Mouse (Mus musculus) neural tube, embryonic 13.5 days (tissue): ENCODE measurements at regions not wholly inside any gene's neighbourhood (a gene's known extent, or its start where the extent isn't known, plus 50 kb on each side); places are given as distances from the start of the nearest gene placed in this dataset.

Experiments used
- ATAC-seq: fragments of 200-750 bp; cut with Nextera tagmentation; 2 replicates; pipeline ENCODE4 v1.8.0; 2017; ENCODE audit warnings: low read depth, mild to moderate bottlenecking, moderate TSS enrichment, moderate library complexity
- H3K27ac ChIP-seq: fragments of 300-500 bp; sonication (generic); replicated peaks from 2 replicates; pipeline ENCODE4 v1.5.1; 2015; ENCODE audit warnings: moderate library complexity, mild to moderate bottlenecking, inconsistent platforms
- H3K27me3 ChIP-seq: fragments of 300-500 bp; sonication (generic); 2 replicates; pipeline ENCODE4 v1.6.1; 2015; ENCODE audit warnings: mild to moderate bottlenecking, inconsistent platforms
- H3K36me3 ChIP-seq: fragments of 300-500 bp; sonication (generic); 2 replicates; pipeline ENCODE4 v1.6.1; 2015; ENCODE audit warnings: mild to moderate bottlenecking, inconsistent platforms
- H3K4me1 ChIP-seq: fragments of 300-500 bp; sonication (generic); replicated peaks from 2 replicates; pipeline ENCODE4 v1.6.1; 2015; ENCODE audit warnings: inconsistent platforms
- H3K4me2 ChIP-seq: fragments of 300-500 bp; sonication (generic); 2 replicates; pipeline ENCODE4 v1.6.1; 2015; ENCODE audit warnings: inconsistent platforms, mild to moderate bottlenecking, moderate library complexity
- H3K4me3 ChIP-seq: fragments of 300-500 bp; sonication (generic); 2 replicates; pipeline ENCODE4 v1.5.1; 2015; ENCODE audit warnings: mild to moderate bottlenecking, inconsistent platforms
- H3K9ac ChIP-seq: fragments of 300-500 bp; sonication (generic); 2 replicates; pipeline ENCODE4 v1.6.1; 2015; ENCODE audit warnings: moderate library complexity, mild to moderate bottlenecking, inconsistent platforms
- H3K9me3 ChIP-seq: fragments of 300-500 bp; sonication (generic); 2 replicates; pipeline ENCODE4 v1.6.1; 2016; ENCODE audit warnings: inconsistent platforms
- WGBS: fragments of 180-500 bp; shearing (Covaris S2); methylation state at CpG from one replicate; pipeline ENCODE4 v1.1.7; 2015; 5-methylcytosine and 5-hydroxymethylcytosine counted together

DNA sequence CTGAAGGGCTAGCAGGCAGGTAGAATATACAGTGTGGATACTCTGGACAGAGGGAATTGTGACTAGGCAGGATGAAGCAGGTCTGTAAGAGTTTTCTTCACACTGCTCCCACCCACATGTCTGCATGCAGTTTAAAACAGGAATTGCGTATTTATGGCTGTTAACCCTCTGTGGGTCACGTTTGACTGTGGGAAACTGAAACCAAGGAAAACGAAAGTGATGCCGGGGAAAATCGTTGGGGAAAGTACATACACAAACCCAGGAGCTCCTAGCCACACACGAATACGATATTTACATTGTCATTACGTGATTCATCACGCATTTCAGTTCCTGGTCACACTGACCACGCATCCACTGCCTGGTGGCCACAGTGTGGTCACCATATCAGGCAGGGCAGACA lies 170.6 kb upstream of the Spdye4c start:
- ATAC-seq = no peak
- Histone ChIP-seq H3K9me3 (no peaks in the 10 kb centered on the region), H3K4me2 (no peak overlapping the region), H3K4me3 (no peak overlapping the region), H3K36me3 (no peaks in the 10 kb centered on the region), H3K4me1 (no peaks in the 10 kb centered on the region), H3K27me3 (no peaks in the 10 kb centered on the region), H3K27ac (no peak overlapping the region), H3K9ac (no peak overlapping the region)
- 81% methylated on average over 10 of the region's 10 CpGs for WGBS

DNA sequence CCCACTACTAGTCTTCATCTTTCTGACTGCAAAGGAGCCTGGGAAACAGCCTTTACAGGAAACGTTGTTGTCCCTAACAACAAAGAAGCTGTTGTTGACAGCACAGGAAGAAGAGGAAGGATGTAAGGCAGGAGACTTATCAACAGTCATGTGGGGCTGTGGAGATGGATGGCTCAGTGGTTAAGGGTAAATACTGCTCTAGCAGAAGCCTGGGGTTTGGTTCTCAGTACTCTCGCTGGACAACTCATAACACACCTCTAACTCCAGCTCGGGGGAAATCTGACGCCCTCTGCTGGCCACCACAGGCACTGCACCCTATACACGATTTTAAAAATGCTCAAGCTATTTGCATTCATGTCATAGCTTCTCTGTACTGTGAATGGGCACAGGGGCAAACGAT lies 168.3 kb upstream of the Spdye4c start:
- ATAC-seq = no peak

DNA sequence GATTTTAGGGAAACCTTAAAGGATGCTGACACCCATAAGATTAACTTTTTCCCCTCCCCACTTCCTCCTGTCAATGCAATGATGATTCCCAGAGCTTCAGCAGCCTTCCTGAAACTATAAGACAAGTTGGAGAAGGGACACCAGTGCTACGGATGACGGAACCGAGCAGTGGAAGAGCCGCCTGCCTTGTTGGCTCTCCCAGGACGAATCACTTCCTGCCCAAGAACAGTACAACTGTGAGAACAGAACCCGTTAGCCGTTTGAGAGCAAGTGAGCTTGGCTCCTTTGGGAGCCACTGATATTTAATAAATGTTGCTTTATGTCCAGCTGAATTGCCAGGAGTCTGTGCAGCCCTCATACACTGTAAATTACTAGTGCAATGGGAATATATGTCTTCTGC lies 166.8 kb upstream of the Spdye4c start:
- WGBS = 73% methylated on average over 7 of the region's 7 CpGs
- Histone ChIP-seq H3K4me1 (0 out of 2 replicates have a peak, but pooled peaks cover 2% of the 10 kb centered on the region), H3K36me3 (no peaks in the 10 kb centered on the region), H3K4me2 (no peak overlapping the region), H3K4me3 (no peak overlapping the region), H3K27me3 (no peaks in the 10 kb centered on the region), H3K9me3 (no peaks in the 10 kb centered on the region), H3K27ac (no peak overlapping the region), H3K9ac (no peak overlapping the region)
- ATAC-seq = no peak

More for the DNA sequence above, 168.3 kb upstream of the Spdye4c start:
- no peak overlapping the region for H3K4me3 ChIP-seq
- H3K4me2 ChIP-seq = no peak overlapping the region
- H3K36me3 ChIP-seq = no peaks in the 10 kb centered on the region
- no peaks in the 10 kb centered on the region for H3K9me3 ChIP-seq
- WGBS = 39% methylated on average over 6 of the region's 6 CpGs
- H3K27ac ChIP-seq = no peak overlapping the region
- no peaks in the 10 kb centered on the region for H3K27me3 ChIP-seq
- no peak overlapping the region for H3K9ac ChIP-seq
- no peaks in the 10 kb centered on the region for H3K4me1 ChIP-seq

DNA sequence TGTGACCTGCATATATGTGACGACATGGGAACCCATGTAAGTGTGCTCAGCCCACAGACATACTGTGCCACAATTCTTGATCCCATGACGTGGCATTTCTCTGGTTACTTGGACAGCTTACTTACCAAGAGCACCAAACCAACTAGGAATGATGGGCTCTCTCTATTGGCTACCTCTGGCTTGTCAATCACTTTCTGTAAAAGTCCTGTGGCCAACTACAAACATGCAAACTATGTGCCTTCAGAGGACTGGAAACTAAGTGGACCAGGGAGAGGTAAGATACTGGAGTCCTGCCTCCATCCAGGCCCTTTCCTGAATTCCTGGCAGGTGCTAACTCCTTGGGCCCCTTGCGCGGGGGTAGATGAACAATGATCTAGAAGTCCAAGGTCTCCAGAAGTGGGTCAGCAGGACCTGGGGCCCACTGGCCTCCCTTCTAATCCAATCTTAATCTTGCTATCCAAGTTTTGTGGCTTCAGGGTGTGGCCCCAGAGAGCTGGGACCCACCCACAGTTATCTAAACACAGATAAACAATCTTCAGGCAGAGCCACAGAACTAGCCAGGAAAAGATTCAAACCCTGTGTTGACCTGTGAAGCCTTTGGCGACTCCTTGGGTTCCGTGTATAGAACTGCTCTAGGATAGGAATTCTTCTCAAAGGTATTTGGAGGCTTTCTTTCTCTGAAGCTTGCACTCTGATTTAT lies 163.7 kb upstream of the Spdye4c start:
- WGBS = 88% methylated on average over 6 of the region's 6 CpGs
- Histone ChIP-seq H3K36me3 (no peaks in the 10 kb centered on the region), H3K27ac (no peak overlapping the region), H3K4me1 (0 out of 2 replicates have a peak, but pooled peaks cover 2% of the 10 kb centered on the region), H3K9ac (0 out of 2 replicates have a peak overlapping the region, but pooled peaks have one; percentile 5), H3K4me2 (peak overlapping the region; percentile 9), H3K27me3 (no peaks in the 10 kb centered on the region), H3K4me3 (0 out of 2 replicates have a peak overlapping the region, but pooled peaks have one; percentile 8), H3K9me3 (no peaks in the 10 kb centered on the region)
- no peak for ATAC-seq

DNA sequence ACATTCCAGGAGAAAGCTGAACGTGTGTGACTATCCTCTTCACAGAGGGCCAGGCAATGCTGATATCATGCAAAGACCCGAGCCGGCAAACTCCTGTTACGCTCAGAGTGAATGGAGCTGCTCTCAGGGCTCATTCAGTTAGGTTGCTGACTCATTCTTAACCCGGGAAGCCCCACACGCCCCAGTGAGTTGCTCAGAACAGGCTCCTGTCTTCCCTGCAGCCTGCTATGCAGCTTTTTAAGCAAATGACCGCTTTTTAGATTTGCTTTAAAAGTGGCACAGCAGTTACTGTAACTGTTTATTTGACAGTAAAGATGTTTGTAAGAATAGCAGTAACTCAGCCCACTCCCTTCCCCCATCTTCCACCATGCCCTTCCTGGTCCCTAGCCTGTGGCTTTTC lies 162.9 kb upstream of the Spdye4c start:
- peak overlapping the region; percentile 9 for H3K4me2 ChIP-seq
- peak overlapping the region; percentile 42; the same call in 1 of the 2 replicates for H3K27ac ChIP-seq
- no peak for ATAC-seq

DNA sequence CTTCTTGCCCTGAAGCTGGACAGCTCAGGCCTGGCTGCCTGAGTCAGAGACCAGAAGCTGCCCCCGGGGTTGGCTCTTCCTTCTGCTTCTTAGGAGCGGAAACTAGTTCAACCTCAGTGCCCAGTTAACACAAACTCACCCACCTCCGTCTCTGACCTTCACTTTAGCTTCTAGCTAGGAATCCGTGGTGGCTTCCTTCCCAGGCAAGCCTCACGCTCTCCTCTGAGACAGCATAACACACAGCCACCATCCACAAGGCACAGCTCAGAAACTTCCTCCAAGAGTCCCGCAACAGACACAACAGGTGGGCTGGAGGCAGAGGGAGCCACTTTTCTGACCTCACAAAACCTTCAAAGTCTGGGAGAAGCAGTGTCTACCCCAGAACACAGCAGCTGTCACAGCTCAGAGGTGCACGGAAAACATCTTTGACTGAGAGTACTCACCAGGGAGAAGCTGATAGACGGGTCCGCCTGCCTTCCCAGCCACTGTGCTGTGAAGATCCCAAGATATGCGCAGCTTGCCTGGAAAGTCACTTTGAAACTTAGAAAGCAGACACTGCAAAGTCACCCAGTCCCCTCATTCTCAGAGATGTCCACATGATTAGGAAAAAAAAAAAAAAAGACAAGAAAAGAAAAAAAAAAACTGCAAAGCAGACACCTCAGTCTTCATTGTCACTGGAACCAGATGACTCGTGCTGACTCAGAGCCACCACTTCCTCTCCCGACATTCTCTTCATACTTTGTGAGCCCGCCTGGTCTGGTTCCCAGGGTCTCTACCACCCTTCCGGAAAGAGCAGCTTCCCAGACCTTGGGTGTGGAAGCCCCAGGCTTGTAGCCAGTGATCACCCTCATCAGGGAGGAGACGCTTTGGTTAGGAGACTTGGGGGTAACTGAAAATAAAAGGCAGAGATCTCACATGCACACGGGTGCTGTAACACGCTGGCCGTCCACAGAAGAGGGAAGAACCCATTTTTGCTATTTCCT lies 162.1 kb upstream of the Spdye4c start:
- Histone ChIP-seq H3K4me3 (0 out of 2 replicates have a peak overlapping the region, but pooled peaks have one; percentile 8), H3K9me3 (no peaks in the 10 kb centered on the region), H3K9ac (no peak overlapping the region), H3K27ac (peak overlapping the region; percentile 42; the same call in 1 of the 2 replicates), H3K4me2 (peak overlapping the region; percentile 0; the same call in 1 of the 2 replicates), H3K36me3 (no peaks in the 10 kb centered on the region), H3K27me3 (no peaks in the 10 kb centered on the region), H3K4me1 (peaks cover 2% of the 10 kb centered on the region; the same call in 1 of the 2 replicates)
- 67% methylated on average over 18 of the region's 18 CpGs for WGBS
- ATAC-seq = no peak

More for the DNA sequence above, 162.9 kb upstream of the Spdye4c start:
- Histone ChIP-seq H3K27me3 (no peaks in the 10 kb centered on the region), H3K9ac (no peak overlapping the region), H3K4me1 (peaks cover 2% of the 10 kb centered on the region; the same call in 1 of the 2 replicates), H3K4me3 (0 out of 2 replicates have a peak overlapping the region, but pooled peaks have one; percentile 8), H3K36me3 (no peaks in the 10 kb centered on the region), H3K9me3 (no peaks in the 10 kb centered on the region)
- WGBS = 19% methylated on average over 7 of the region's 7 CpGs

DNA sequence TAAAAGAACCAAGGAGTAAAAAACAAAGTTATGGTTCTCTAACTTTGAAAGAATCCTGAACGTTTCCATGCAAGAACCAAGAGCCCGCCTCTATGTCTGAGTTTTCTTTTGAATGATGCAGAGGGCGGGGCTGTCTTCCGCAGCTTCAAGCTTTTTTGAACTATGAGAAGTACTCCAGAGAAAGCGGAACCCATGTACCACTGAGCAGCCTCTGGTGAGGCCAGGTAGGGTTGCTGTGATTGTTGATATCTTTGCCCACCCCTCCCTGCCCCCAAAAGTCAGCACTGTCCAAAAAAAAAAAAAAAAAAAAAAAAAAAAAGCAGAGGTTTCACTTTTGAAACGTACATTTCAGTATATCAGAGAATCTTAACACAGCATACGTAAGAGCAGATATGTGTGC lies 161.2 kb upstream of the Spdye4c start:
- WGBS = 77% methylated on average over 7 of the region's 7 CpGs

DNA sequence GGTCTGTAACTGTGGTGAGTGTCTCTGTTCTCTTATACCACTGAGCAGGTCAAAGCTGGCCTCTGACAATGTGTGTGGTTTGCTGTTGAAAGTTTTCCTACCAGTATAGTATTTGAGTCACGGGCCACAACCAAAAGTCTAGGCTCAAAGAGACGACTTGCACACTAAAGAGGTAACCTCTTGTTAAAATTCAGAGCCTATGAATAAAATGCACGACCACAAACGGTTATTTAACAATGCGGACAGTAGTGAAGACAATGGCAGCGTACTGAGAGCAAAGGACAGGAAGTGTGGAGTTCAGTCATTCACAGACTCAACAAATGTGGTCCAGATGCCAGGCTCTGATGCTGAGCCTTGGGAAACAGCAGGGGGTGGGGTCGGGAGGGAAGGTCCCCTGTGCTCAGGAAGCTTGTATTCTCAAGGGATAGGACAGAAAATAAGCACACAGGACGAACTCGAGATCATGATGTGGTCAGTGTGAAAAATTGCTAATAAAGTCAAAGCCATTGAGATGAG lies 160.2 kb upstream of the Spdye4c start:
- no peak overlapping the region for H3K9ac ChIP-seq
- WGBS = 40% methylated on average over 9 of the region's 9 CpGs
- no peak overlapping the region for H3K4me3 ChIP-seq
- H3K4me2 ChIP-seq = no peak overlapping the region
- peaks cover 10% of the 10 kb centered on the region for H3K4me1 ChIP-seq
- ATAC-seq = no peak
- no peaks in the 10 kb centered on the region for H3K9me3 ChIP-seq
- no peak overlapping the region for H3K27ac ChIP-seq
- H3K27me3 ChIP-seq = no peaks in the 10 kb centered on the region
- H3K36me3 ChIP-seq = no peaks in the 10 kb centered on the region

More for the DNA sequence above, 161.2 kb upstream of the Spdye4c start:
- no peaks in the 10 kb centered on the region for H3K36me3 ChIP-seq
- H3K4me1 ChIP-seq = peaks cover 9% of the 10 kb centered on the region
- H3K9ac ChIP-seq = no peak overlapping the region
- H3K4me2 ChIP-seq = no peak overlapping the region
- H3K27me3 ChIP-seq = no peaks in the 10 kb centered on the region
- ATAC-seq = no peak
- H3K27ac ChIP-seq = 0 out of 2 replicates have a peak overlapping the region, but pooled peaks have one; percentile 28
- H3K4me3 ChIP-seq = no peak overlapping the region
- no peaks in the 10 kb centered on the region for H3K9me3 ChIP-seq

DNA sequence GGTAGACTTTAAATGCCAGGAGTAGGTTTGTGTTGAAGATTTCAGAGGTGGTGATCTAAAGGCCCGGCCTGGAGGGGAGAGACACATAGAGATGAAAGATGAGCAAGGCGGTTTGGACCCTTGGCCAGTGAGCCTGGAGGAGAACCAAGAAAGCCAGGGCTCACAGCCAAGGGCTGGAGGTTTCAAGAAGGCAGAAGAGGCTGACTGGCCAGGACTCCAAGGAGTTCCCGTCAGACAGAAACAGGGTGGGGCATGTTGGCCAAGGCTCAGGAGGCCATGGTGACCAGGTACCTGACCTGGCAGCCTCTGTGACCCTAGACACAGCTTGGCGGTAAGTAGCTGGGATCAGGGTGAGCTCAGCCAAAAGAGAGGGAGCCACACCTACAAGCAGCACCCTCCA lies 159.3 kb upstream of the Spdye4c start:
- Histone ChIP-seq H3K9ac (no peak overlapping the region), H3K4me3 (no peak overlapping the region), H3K27ac (no peak overlapping the region), H3K4me2 (no peak overlapping the region), H3K4me1 (peaks cover 10% of the 10 kb centered on the region), H3K9me3 (no peaks in the 10 kb centered on the region), H3K36me3 (no peaks in the 10 kb centered on the region), H3K27me3 (no peaks in the 10 kb centered on the region)
- WGBS = 95% methylated on average over 4 of the region's 4 CpGs
- no peak for ATAC-seq

DNA sequence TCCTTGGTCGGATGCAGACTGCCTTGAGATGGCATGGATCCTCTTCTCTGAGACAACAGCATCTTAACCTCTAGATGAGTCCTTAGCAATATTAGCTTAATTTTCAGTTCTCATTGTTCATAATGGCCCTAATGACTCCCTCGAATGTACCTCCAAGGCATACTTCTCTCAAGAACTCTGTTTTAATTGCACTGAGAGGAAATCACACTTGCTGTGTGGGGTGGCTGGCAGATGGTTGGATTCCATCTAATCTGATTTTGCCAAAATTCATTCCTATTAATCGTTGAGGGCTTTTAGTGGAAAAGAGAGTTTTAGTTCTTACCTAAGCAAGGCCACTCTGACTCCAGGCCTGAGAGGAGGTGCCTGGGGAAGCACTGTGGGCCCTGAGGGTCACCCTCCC lies 158.3 kb upstream of the Spdye4c start:
- H3K9me3 ChIP-seq = no peaks in the 10 kb centered on the region
- H3K9ac ChIP-seq = no peak overlapping the region
- 80% methylated on average over 3 of the region's 3 CpGs for WGBS

DNA sequence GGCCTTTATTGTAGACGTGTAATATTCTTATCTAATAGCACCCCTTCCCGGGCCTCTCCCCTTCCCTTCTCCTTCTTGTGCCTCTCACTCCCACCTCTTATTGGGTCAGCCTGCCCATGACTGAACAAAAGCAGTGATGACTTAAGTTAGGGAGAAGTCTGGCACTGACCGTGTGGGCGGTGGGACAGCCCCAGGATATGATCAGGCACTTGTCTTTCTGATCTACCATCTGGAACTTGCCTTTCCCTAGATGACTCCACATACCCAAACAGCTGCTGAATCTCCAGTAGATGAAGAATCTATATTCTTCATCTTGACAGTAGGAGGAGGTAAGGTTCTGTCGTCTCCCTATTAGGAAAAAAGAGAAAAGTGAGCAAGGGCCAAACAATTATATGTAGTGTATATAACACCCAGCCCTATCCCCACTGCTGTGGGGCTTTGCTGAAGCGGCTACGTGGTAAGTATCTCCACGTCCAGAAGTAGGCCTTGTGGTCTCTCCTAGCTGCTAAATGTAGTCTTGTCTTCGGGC lies 157.4 kb upstream of the Spdye4c start:
- Histone ChIP-seq H3K4me2 (no peak overlapping the region), H3K36me3 (no peaks in the 10 kb centered on the region), H3K27me3 (no peaks in the 10 kb centered on the region), H3K9me3 (no peaks in the 10 kb centered on the region), H3K4me3 (no peak overlapping the region), H3K27ac (no peak overlapping the region), H3K9ac (no peak overlapping the region), H3K4me1 (peaks cover 7% of the 10 kb centered on the region)
- 86% methylated on average over 9 of the region's 9 CpGs for WGBS
- ATAC-seq = no peak

More for the DNA sequence above, 158.3 kb upstream of the Spdye4c start:
- Histone ChIP-seq H3K27ac (no peak overlapping the region), H3K36me3 (no peaks in the 10 kb centered on the region), H3K4me3 (no peak overlapping the region), H3K27me3 (no peaks in the 10 kb centered on the region), H3K4me1 (peaks cover 10% of the 10 kb centered on the region), H3K4me2 (no peak overlapping the region)
- no peak for ATAC-seq
